Mouse (Mus musculus) heart, adult 11 months (tissue): ENCODE measurements around the gene Hist1h3e.
"Not testable (repeated sequence)": the region's sequence is repeated elsewhere in the genome, so short reads cannot be mapped to it uniquely, and the experiment has no call there.

Experiments used
- DNase-seq: peaks from one replicate; pipeline ENCODE4 v3.0.0; 2022

Gene Hist1h3e

DNA sequence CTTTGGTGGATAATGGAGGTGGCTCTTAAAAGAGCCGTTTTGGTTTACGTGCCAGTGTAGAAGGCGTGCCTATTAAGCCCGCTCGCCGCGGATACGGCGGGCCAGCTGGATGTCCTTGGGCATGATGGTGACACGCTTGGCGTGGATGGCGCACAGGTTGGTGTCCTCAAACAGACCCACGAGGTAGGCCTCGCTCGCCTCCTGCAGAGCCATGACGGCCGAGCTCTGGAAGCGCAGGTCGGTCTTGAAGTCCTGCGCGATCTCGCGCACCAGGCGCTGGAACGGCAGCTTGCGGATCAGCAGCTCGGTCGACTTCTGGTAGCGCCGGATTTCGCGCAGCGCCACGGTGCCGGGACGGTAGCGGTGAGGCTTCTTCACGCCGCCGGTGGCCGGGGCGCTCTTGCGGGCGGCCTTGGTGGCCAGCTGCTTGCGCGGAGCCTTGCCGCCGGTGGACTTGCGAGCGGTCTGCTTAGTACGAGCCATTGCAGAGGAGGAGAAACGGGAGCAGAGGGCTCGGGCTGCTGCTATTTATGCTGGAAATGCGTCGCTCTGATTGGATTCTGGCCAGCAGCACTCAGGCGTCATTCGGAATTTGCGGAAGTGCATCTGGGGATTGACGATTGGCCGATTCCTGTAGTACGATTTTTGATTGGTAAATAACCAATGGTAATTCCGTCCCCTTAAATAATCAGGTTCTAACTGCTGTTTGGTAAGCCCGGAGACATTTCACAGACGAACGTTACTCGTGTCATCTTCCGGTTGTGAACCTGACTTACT lies at the start of gene Hist1h3e:
Gene Hist1h3e (minus strand): TSS at position 487 of the 777 bp plus-strand sequence.
- peak; percentile 99 for DNase-seq

DNA sequence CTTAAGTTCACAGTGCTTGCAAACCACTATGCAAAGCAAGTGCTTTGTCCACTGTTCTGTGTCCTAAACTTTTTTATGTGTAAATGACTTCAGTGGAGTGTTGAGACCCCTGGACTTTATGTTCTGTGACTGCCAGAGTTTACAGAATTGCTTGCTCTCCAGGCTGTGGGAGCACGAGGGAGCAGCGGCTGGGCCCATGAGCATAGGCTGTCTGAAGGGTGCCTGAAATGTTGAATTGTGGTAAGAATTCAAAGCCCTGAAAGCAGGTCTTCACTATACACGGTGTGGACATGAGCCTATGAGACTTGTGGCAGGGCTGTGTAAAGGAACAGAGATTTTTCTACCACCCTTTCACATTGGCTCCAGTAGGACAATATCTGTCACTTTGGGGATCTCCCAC lies 49.5 kb upstream of the Hist1h3e start:
- DNase-seq = peak; percentile 57

DNA sequence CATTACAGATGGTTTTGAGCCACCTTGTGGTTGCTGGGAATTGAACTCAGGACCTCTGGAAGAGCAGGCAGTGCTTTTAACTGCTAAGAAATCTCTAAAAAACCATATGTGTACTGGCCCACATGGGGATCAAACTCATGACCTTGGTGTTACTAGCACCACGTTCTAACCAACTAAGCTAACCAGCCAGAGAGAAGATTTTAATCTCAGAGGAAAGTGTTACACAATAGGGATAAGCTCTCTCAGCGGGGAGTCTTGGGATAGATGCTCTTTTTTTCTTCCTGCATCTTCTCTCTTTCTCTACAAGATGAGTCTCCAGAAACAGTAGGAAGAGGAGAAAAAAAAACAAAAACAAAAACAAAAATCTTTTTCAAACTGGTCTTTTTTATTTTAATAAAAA lies 48.2 kb upstream of the Hist1h3e start:
- peak; percentile 39 for DNase-seq

DNA sequence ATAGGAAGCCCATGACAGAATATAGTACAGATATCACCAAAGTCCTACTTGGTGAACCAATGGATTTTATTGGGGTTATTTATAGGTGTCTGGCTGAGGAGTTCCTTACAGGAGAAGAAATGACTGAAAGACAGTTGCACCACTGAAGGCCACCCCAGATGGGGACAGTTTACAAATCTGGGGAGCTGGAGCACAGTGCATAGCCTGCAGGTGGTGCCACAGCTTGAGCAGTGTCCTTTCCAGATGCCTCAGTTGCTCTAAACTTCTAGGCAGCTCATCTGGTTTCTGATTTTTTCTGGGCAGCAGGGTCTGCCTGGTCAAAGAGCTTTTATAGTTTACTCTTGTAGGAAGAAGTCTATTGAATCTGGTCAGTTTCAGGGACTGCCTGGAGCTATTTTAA lies 47.7 kb upstream of the Hist1h3e start:
- DNase-seq = peak; percentile 25

DNA sequence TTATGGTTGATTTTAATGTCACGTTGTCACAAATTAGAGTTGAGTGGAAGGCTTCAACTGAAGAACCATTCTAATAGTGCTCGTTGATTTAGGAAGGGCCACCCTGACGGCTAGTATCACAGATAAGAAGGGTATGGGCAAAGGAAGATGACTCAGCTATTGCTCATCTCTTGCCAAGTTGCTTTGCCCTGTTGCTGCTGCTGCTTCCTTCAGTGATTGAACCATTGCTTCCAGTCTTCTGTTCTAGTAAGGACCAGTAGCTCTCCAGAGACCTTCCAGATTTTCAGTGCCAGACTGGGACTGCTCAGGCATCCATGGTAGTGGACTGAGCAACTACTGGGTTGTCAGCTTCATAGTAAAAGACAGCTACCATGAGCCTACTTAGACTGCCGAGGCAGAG lies 47.0 kb upstream of the Hist1h3e start:
- DNase-seq = peak; percentile 28

DNA sequence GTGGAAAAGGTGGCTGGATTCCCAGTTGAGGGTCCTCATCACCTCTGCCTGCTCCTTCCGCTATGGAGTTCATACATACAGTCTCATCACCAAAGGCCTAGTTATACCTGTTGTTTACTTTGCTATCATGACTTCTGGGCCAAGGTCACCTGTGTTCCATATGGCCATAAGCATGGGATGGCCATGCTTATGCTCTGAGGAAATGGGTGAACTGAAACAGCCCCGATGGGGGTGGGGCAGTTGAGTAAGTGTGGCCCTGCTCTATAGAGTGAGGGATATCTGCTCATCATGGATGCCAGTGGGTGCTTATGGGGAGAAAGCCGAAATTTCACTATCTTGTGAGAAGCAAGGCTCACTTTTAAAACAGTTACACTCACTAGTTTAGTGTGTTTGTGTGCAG lies 42.9 kb upstream of the Hist1h3e start:
- peak; percentile 82 for DNase-seq

DNA sequence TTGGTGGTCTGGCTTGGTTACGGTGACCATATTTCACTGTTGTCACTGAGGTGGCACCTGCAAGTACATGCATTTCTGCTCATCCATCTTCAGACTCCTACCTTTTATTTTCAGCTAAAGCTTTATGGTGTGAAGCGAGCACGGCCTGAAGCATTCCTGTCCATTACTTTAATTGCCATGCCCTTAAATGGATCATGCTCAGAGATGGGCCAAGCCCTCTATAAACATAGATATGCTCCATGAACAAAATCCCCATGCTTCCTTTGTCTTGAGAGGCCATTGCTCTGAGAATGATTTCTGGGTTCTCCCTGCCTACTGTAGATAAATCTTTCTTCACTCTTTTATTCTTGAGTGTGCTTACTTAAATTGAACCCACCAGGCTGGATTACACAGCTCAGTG lies 42.3 kb upstream of the Hist1h3e start:
- DNase-seq = no peak

DNA sequence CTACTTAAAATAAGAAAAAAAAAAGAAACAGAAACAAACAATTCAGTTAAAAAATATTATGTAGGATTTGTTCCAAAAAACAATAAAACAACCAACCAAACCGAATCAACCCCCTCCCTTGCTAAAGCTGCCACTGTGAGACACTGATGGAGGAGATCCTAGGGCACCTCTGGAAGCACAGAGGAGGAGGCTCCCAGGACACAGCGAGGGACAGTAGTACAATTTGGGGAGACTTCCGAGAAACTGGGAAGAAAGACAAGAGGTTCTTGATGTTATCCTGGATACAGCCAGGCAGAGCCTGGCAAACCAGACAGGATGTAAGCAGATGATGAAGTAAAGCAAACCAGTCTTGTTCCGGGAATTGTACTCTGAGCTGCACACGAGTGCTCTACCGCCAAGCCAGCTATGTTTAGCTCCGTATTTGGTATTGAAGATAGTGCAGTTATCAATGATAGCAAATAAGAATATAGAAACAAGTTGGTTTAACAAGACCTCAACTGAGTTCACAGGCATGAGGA lies 41.1 kb upstream of the Hist1h3e start:
- DNase-seq = peak; percentile 76

DNA sequence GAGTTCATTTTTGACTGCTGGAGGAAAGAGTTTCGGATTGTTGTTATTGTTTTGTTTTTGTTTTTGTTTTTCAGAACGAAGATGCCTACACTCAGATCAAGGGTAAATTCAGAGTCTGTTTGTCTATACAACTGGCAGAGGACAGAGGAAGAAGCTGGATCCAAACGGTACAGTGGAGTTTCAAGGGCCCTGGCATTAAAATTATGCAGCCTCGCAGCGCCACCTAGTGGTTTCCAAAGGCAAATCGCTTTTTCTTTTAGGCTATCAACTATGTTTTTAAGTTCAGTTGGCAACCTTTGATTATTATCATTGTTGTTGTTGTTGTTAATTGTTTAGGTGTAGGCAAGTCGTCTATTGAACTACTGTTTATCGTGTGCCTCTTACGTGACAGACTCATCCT lies 35.8 kb upstream of the Hist1h3e start:
- DNase-seq = peak; percentile 93

DNA sequence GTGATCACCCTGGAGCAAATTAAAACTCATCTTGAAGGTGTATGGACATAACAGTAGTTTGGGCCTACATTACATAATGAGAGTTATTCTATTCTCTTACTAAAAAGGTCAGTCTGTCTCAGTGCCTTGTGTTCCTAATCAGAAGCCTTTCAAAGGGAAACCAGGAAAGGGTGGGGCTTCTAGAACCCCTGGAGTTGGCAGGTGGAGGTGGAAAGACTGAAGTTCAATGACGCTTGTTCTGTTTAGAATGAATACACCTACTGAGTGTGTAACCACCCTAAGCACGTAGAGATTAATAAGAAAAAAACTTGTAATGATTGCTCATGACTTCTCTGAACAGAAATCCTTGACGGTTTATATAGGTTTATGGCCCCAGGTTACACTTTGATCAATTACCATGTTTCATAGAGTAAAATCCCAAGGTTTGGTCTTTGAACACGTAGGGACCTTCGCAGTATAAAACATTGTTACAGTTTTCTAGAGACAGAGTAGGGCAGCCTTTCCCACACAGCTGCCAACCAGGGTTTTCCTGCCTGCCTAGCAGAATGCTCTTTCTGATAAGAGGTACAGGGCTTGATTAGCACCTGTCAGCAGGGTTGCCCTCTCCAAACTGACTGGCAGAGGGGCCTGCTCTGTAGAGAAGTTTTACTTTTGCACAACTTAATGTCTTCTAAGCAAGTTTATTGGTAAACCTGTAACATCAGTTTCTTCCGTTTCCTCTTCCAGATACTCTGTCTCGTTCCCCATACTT lies 33.6 kb upstream of the Hist1h3e start:
- peak; percentile 51 for DNase-seq

DNA sequence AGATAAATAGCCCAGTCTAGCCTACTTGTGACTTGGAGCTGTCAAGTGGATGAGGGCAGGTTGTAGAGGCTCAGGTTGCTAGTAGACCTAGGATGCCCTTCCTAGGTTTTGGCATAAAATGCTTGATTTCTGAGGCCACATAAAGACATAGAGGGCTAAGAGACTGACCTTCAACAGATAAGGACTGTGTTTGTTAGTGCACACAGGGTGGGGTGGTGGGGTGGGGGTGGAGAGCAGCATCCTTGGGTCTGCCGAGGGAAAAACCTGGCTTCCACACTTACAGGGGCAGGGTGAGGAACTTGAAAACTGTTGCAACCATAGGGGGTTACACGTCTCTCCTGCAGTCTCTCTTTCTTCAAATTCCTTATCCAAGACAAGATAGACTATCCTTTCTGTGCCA lies 33.0 kb upstream of the Hist1h3e start:
- DNase-seq = no peak

DNA sequence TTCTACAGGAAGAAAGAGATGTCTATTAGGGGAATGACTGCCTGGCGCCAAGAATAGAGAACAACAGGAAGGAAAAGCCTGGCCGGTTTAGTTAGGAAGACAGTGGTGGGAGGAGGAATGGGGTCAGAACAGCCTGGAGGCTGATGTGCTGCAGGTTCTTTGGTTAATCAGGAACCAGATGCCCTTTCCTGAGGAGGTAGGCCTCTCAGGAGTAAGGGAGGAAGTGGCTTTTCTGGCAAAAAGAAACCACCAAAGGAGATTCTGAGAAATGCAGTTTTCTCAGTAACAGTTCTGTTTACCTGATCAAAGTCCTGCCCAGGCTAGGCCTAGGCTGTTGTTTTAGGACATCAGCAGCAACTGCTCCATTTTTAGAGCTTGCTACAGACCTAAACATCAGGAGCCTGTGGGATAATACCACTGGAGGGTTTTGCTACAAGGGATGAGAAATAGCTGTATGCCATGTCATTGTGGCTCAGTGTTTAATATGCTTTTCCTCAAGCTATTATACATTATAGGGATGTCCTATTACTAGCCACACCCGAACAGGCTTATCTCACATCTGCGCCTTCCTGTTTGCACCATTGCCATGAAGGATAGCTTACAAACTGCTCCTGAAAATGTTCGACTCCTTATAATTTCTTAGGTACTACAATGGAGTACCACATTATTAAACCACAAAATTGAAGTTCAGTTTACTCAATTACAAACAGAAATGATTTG lies 31.0 kb upstream of the Hist1h3e start:
- DNase-seq = peak; percentile 81

DNA sequence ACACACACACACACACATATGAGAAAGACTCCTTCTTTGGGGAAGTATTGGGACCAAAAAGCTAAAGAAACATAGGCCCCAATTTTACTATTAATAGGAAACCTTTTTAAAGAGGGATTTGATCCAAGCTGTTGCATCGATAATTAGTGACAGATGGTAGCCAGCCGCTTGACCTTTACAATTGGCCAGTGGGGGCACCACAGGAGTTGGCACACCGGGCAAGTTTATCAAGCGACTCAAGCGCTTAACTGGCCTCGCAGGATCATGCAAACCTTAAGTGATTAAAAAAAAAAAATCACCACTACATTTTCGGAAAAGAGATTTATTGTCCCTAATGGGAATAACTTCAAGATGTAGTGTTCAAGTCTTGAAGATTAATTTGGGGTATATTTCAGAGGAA lies 30.4 kb upstream of the Hist1h3e start:
- peak; percentile 65 for DNase-seq

DNA sequence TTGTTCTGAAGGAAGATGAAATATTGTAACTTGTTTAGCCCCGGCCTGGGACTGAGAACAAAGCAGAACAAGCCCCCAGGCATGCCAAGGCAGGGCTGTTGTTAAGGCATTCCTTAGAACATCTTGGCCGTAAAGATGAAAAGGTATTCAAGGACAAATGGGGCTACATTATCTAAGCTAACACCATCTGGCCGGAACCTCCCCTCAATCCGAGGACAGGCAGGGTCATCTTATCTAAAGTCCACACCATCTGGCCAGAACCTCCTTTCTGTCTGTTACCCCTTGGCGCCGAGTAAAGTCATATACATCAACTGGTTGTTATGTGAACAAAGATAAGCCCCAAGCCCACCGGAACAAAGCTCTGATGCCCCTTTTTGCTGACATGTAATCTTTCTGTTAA lies 29.7 kb upstream of the Hist1h3e start:
- DNase-seq = not testable (repeated sequence)

DNA sequence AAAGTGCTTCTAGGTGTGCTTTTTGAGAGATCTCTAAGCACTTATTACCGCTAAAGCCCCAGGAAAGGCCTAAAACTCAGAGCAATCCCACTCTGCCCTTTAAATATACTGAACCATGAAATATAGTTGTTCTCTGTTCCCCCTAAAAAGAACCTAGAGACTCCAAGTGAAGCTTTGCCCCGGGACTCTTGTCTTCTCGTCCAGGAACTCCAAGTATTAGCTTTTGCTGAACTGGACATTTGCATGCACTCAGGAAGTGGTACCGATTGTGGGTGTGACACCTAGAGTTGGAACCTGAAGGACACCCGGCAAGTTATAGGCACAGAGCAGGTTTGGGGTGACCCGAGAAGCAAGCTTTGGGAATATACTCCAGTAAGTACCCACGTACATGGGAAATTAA lies 29.0 kb upstream of the Hist1h3e start:
- DNase-seq = peak; percentile 63

DNA sequence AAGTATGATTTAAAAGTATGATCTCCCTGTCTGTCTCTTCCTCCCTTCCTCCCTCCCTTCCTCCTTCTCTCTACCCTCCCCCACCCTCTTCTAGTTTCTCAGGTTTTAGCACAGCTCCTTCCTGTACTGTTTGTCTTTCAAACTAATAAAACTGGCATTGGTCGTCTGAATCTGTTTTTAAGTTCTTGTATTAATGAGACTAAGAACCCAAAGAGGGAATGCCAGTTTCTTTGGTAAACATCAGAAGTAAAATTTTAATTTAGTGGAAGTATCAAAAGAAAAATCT lies 24.7 kb upstream of the Hist1h3e start:
- DNase-seq = no peak

DNA sequence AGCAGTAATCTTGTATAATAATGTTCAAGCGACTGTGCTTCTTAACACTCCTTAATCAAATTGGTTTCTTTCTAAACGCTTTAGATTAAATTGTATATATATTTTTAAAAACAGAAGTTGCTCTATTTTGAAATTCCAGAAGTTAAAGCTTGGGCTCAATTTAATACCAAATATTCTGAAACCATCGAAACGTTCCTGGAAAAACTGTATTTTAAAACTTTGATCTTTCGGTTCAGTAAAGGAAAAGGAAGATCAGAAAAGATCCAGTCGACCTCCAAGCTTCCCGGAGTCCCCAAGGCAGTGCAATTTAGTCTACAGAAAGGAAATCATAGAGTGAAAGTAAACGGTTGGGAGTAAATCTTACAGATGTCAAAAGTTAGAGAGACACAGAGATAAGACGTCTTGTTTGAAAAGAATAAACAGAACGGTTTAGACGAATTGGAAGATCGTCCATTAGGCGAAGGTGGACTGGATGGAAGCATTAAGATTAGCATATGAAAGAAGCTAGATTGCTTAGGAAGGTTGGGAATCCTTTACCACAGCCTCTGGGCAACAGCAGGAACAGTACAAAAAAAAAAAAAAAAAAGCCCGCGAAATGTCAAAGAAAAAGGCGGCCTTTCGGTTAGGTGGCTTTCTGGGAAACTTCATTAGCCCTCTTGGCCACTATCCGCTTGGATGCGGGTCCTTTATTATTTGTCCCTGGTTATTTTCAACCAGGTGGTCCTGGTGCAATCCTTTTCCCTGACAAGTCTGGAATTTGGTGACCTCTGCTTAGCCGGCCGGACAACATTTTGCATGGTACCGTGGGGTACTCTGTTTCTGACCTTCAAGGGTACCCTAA lies 24.1 kb upstream of the Hist1h3e start:
- DNase-seq = no peak

DNA sequence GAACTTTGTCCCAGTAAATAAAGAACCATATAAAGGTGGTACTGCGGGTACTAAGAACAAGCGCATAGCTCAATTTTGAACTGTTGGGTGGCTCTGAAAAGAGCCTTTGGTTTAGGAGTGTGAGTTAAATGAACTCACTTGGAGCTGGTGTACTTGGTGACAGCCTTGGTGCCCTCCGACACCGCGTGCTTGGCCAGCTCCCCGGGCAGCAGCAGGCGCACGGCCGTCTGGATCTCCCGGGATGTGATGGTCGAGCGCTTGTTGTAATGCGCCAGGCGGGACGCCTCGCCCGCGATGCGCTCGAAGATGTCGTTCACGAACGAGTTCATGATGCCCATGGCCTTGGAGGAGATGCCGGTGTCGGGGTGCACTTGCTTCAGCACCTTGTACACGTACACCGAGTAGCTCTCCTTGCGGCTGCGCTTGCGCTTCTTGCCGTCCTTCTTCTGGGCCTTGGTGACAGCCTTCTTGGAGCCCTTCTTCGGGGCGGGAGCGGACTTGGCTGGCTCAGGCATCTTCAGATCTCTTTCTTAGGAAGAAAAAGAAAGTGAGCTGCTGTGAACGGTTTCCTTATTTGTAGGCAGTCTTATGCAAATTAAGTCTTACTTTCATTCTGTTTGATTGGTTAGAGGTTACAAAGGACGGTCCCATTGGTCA lies 23.4 kb upstream of the Hist1h3e start:
- DNase-seq = peak; percentile 98

DNA sequence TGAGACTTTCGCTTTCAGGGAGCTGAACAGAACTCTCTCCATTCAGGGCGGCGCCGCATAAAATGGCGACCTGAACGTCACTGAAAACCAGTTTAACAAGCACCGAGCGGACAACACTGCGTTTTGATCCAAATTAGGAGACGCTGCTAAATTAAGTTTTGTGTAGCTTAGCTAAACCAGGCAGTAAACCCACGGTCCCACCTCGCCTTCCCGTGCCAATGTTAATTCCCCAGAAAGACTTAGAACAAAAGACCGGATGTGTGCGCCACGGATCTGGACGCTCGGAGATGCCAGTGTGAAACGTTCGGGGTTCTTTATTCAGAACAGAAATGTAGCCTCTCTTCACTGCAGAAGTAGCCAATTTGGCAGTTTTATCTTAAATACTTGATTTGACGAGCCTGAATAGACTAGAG lies 22.9 kb upstream of the Hist1h3e start:
- DNase-seq = peak; percentile 98

DNA sequence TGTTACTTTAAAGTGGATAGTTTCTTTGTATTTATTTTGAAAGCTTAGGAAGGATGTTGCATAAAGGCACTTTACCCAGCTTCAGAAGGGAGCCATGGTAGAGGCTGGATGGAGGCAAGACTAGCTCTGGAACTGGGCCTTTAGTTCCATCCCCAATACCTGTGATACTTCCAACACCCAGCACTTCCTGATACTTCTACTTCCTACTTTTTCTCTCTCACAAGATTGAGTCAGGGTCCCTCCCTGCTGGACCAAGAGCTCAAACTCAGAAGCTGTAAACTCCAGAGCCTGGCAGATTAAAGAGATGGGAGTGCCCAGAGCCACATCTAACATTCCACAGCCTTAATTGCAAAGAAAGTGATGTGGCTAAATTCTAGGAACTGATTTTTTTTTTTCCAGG lies 22.2 kb upstream of the Hist1h3e start:
- DNase-seq = no peak

DNA sequence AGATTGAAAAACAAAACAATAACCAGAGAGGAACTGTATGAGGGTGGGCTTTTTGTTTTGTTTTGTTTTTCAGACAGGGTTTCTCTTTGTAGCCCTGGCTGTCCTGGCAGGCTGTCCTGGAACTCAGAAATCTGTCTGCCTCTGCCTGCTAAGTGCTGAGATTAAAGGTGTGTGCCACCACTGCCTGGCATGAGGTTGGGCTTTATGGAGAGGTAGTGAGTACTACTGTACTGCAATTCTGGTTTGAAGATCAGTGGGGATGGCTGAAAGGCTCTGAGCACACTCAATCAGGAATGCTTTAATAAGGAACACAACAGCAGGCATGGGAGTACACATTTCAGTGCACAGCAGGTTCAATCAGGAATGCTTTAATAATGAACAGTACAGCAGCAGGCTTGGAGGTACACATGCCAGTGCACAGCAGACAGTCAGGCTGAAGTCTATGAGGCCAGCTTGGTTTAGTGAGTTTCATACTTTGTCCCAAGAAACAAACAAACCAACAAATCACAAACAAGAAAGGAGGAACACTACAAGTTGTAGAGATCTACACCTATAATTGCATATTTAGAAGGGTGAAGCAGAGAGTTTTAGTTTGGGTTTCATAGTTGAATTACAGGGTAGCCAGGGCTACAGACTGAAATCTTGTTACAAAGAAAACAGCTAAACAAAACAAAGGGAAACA lies 21.4 kb upstream of the Hist1h3e start:
- peak; percentile 80 for DNase-seq
